Mouse (Mus musculus): ENCODE results near the gene Bax. TPM values are rescaled to one million over a fixed set of nuclear protein-coding genes. Genes with fewer than 3 reads are reported as not detected.
"Not testable (repeated sequence)": the region's sequence is repeated elsewhere in the genome, so short reads cannot be mapped to it uniquely, and the experiment has no call there.

Bax gene
- polyA plus RNA-seq, 1 experiment: 249 TPM

DNA sequence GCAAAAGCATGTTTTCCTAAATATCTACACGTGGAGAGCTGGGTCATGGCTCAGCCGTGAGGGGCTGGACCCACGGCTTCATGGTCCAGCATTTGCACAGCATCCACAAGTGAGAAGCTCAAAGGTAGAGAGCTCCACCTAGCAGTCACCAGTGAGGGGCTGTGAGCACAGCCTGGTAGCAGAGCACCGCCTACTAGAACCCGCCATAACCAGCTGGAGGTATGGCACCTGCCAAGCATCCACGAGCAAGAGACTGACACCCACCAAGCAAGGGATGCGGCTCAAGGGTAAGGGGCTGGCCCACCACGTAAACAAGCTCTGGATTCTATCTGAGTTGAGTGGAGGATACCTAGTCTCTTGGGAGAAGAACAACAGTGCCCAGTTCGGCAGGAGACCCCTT is 1.1 kb downstream of the Bax start:
- Histone ChIP-seq H3K36me3 (ENCODE audit: control insufficient read depth, insufficient read depth) (peaks cover 24% of the 10 kb centered on the region), H3K27me3 (ENCODE audit: control insufficient read depth, insufficient read depth, insufficient read length) (no peaks in the 10 kb centered on the region), H3K4me2 (ENCODE audit: low read depth) (peak overlapping the region; percentile 90), H3ac (ENCODE audit: control insufficient read depth, insufficient read length) (peak overlapping the region; percentile 53), H3K4me3 (peak overlapping the region; percentile 54), H3K79me2 (ENCODE audit: control insufficient read depth, insufficient read depth) (peaks cover 28% of the 10 kb centered on the region)
- no peak for TF ChIP-seq REST (IDR thresholded peaks at IDR 0.05; ENCODE audit: insufficient read depth, insufficient read length)
- TF ChIP-seq TCF3 (IDR thresholded peaks at IDR 0.05; ENCODE audit: insufficient read length, low read depth): no peak
- no peak for TF ChIP-seq MAX (IDR thresholded peaks at IDR 0.05; ENCODE audit: low read depth)
- TF ChIP-seq USF1 (IDR thresholded peaks at IDR 0.05; ENCODE audit: low read depth): no peak
- TF ChIP-seq MYOG (IDR thresholded peaks at IDR 0.05; ENCODE audit: control insufficient read depth in 1 of 3, insufficient read depth in 1 of 3, insufficient read length in 2 of 3, low read depth in 2 of 3): no peak
- TF ChIP-seq POLR2AphosphoS2 (IDR thresholded peaks at IDR 0.05; ENCODE audit: insufficient read length, low read depth): no peak
- TF ChIP-seq CEBPB (IDR thresholded peaks at IDR 0.05; ENCODE audit: insufficient read depth, poor library complexity, severe bottlenecking): no peak
- TF ChIP-seq TCF12 (IDR thresholded peaks at IDR 0.05; ENCODE audit: insufficient read depth, poor library complexity, severe bottlenecking): no peak
- no peak for TF ChIP-seq E2F4 (IDR thresholded peaks at IDR 0.05; ENCODE audit: insufficient read depth)

- peak overlapping the region; percentile 54 for H3K4me3 ChIP-seq
- peaks cover 32% of the 10 kb centered on the region for H3K79me2 ChIP-seq (ENCODE audit: control insufficient read depth, insufficient read depth)
- peaks cover 24% of the 10 kb centered on the region for H3K36me3 ChIP-seq (ENCODE audit: control insufficient read depth, insufficient read depth)
- H3ac ChIP-seq (ENCODE audit: control insufficient read depth, insufficient read length): no peak overlapping the region
- TF ChIP-seq POLR2AphosphoS2 (IDR thresholded peaks at IDR 0.05; ENCODE audit: insufficient read length, low read depth) (no peak), E2F4 (IDR thresholded peaks at IDR 0.05; ENCODE audit: insufficient read depth) (no peak), CEBPB (IDR thresholded peaks at IDR 0.05; ENCODE audit: insufficient read depth, poor library complexity, severe bottlenecking) (no peak), REST (IDR thresholded peaks at IDR 0.05; ENCODE audit: insufficient read depth, insufficient read length) (no peak), USF1 (IDR thresholded peaks at IDR 0.05; ENCODE audit: low read depth) (no peak), MYOG (IDR thresholded peaks at IDR 0.05; ENCODE audit: control insufficient read depth in 1 of 3, insufficient read depth in 1 of 3, insufficient read length in 2 of 3, low read depth in 2 of 3) (no peak), POLR2A (IDR thresholded peaks at IDR 0.05; ENCODE audit: insufficient read length, low read depth) (no peak), MYOD1 (IDR thresholded peaks at IDR 0.05; ENCODE audit: control insufficient read depth in 1 of 3, insufficient read length in 2 of 3, low read depth in 2 of 3) (no peak), MAX (IDR thresholded peaks at IDR 0.05; ENCODE audit: low read depth) (no peak), TCF12 (IDR thresholded peaks at IDR 0.05; ENCODE audit: insufficient read depth, poor library complexity, severe bottlenecking) (no peak), TCF3 (IDR thresholded peaks at IDR 0.05; ENCODE audit: insufficient read length, low read depth) (no peak), SRF (IDR thresholded peaks at IDR 0.05; ENCODE audit: control insufficient read depth, insufficient read length, low read depth) (no peak)
- peak overlapping the region; percentile 90 for H3K4me2 ChIP-seq (ENCODE audit: low read depth)
- H3K27me3 ChIP-seq (ENCODE audit: control insufficient read depth, insufficient read depth, insufficient read length): no peaks in the 10 kb centered on the region
Measured at GRCm38 (mm10) chr7:45465112-45465511, 1.6 kb downstream of the Bax start.

- TF ChIP-seq POLR2AphosphoS2 (IDR thresholded peaks at IDR 0.05; ENCODE audit: insufficient read length, low read depth): peak; percentile 23
- TF ChIP-seq MAX (IDR thresholded peaks at IDR 0.05; ENCODE audit: low read depth): no peak
- no peak for TF ChIP-seq SRF (IDR thresholded peaks at IDR 0.05; ENCODE audit: control insufficient read depth, insufficient read length, low read depth)
- no peak for TF ChIP-seq USF1 (IDR thresholded peaks at IDR 0.05; ENCODE audit: low read depth)
- Histone ChIP-seq H3K4me2 (ENCODE audit: low read depth) (peak overlapping the region; percentile 2), H3K27me3 (ENCODE audit: control insufficient read depth, insufficient read depth, insufficient read length) (no peaks in the 10 kb centered on the region)
Measured at GRCm38 (mm10) chr7:45463987-45464778, 2.5 kb downstream of the Bax start.

GRCm38 (mm10) chr7:45462868-45463267 is 3.8 kb downstream of the Bax start:
- H3ac ChIP-seq (ENCODE audit: control insufficient read depth, insufficient read length): not testable (repeated sequence)
- H3K36me3 ChIP-seq (ENCODE audit: control insufficient read depth, insufficient read depth): peaks cover 32% of the 10 kb centered on the region

More at GRCm38 (mm10) chr7:45463987-45464778, 2.5 kb downstream of the Bax start:
- Histone ChIP-seq H3K36me3 (ENCODE audit: control insufficient read depth, insufficient read depth) (peaks cover 24% of the 10 kb centered on the region), H3K79me2 (ENCODE audit: control insufficient read depth, insufficient read depth) (peaks cover 36% of the 10 kb centered on the region), H3K4me3 (no peak overlapping the region), H3ac (ENCODE audit: control insufficient read depth, insufficient read length) (no peak overlapping the region)

DNA sequence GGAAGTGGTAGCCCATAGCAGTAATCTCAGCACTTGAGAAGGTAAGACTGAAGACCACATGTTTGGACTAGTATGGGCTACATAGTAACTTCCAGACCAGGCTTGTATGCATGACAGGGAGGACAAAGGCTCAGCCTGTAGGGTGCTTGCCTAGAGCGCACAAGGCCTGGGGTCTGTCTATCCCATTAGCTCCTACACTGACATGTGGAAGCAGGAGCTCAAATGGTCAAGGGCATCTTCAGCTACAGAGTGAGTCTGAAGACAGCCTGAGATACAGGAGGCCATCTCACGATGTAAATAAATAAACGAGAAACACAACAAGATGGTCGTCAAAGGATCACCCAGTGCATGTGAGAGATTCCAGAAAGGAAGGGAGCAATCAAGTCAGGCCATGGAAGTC is 4.4 kb downstream of the Bax start:
- Histone ChIP-seq H3K27me3 (ENCODE audit: control insufficient read depth, insufficient read depth, insufficient read length) (no peaks in the 10 kb centered on the region), H3ac (ENCODE audit: control insufficient read depth, insufficient read length) (no peak overlapping the region), H3K79me2 (ENCODE audit: control insufficient read depth, insufficient read depth) (peaks cover 54% of the 10 kb centered on the region), H3K36me3 (ENCODE audit: control insufficient read depth, insufficient read depth) (peaks cover 37% of the 10 kb centered on the region), H3K4me2 (ENCODE audit: low read depth) (peak overlapping the region; percentile 31), H3K4me3 (no peak overlapping the region)
- no peak for TF ChIP-seq CEBPB (IDR thresholded peaks at IDR 0.05; ENCODE audit: insufficient read depth, poor library complexity, severe bottlenecking)
- no peak for TF ChIP-seq MYOD1 (IDR thresholded peaks at IDR 0.05; ENCODE audit: control insufficient read depth in 1 of 3, insufficient read length in 2 of 3, low read depth in 2 of 3)
- TF ChIP-seq USF1 (IDR thresholded peaks at IDR 0.05; ENCODE audit: low read depth): no peak
- TF ChIP-seq POLR2AphosphoS2 (IDR thresholded peaks at IDR 0.05; ENCODE audit: insufficient read length, low read depth): no peak
- TF ChIP-seq SRF (IDR thresholded peaks at IDR 0.05; ENCODE audit: control insufficient read depth, insufficient read length, low read depth): no peak
- no peak for TF ChIP-seq TCF3 (IDR thresholded peaks at IDR 0.05; ENCODE audit: insufficient read length, low read depth)
- no peak for TF ChIP-seq E2F4 (IDR thresholded peaks at IDR 0.05; ENCODE audit: insufficient read depth)

More at GRCm38 (mm10) chr7:45462868-45463267, 3.8 kb downstream of the Bax start:
- not testable (repeated sequence) for H3K4me3 ChIP-seq; H3K27me3 ChIP-seq (ENCODE audit: control insufficient read depth, insufficient read depth, insufficient read length)
- Histone ChIP-seq H3K79me2 (ENCODE audit: control insufficient read depth, insufficient read depth) (peaks cover 49% of the 10 kb centered on the region), H3K4me2 (ENCODE audit: low read depth) (peak overlapping the region; percentile 31)
